Mouse (Mus musculus) ES-Bruce4 (cell line): Measurements from ENCODE around the gene Dram1. TPM values are rescaled to one million over a fixed set of nuclear protein-coding genes. Genes with fewer than 3 reads are reported as not detected.

Source experiments
- H3K27ac ChIP-seq: 2 replicates; pipeline ENCODE4 v1.5.1; 2012; ENCODE audit warnings: low read length, inconsistent platforms; ENCODE audit not compliant: insufficient read depth
- H3K27me3 ChIP-seq: 2 replicates; pipeline ENCODE4 v1.6.1; 2012; ENCODE audit warnings: mild to moderate bottlenecking, low read length, inconsistent platforms; ENCODE audit not compliant: control insufficient read depth, poor library complexity, insufficient read depth, severe bottlenecking
- H3K36me3 ChIP-seq: 2 replicates; pipeline ENCODE4 v1.6.1; 2012; ENCODE audit warnings: inconsistent platforms, mild to moderate bottlenecking, low read length, moderate library complexity; ENCODE audit not compliant: control insufficient read depth, poor library complexity, insufficient read depth, severe bottlenecking
- H3K4me1 ChIP-seq: one replicate; pipeline ENCODE4 v1.8.1; 2011; ENCODE audit warnings: low read length; ENCODE audit not compliant: control insufficient read depth, insufficient read depth
- H3K4me3 ChIP-seq: 2 replicates; pipeline ENCODE4 v1.5.1; 2011; ENCODE audit warnings: low read depth, mild to moderate bottlenecking, low read length
- H3K9ac ChIP-seq: 2 replicates; pipeline ENCODE4 v1.6.1; 2012; ENCODE audit warnings: low read depth, mild to moderate bottlenecking, inconsistent platforms; ENCODE audit not compliant: poor library complexity, severe bottlenecking
- H3K9me3 ChIP-seq: replicated peaks from 2 replicates; pipeline ENCODE4 v1.6.1; 2012; ENCODE audit warnings: mild to moderate bottlenecking, low read length, inconsistent platforms; ENCODE audit not compliant: control insufficient read depth, poor library complexity, insufficient read depth, severe bottlenecking
- CTCF ChIP-seq: IDR thresholded peaks from one replicate; pipeline ENCODE4 v1.8.1; 2011; ENCODE audit warnings: low read depth, low read length
- EP300 ChIP-seq: IDR thresholded peaks from 2 replicates; pipeline ENCODE4 v1.6.1; 2011; ENCODE audit warnings: low read depth, low read length; ENCODE audit not compliant: insufficient read depth
- POLR2A ChIP-seq: IDR thresholded peaks from one replicate; pipeline ENCODE4 v1.8.1; 2011; ENCODE audit warnings: low read length; ENCODE audit not compliant: insufficient read depth
- polyA plus RNA-seq: library from polyadenylated mRNA; stranded (reverse); fragments of >200 nt; gene quantifications from 2 replicates; pipeline ENCODE4 v1.2.4, GENCODE M21; 2011; ENCODE audit warnings: low read depth; ENCODE audit not compliant: missing spikeins, insufficient read depth, insufficient read length

The Dram1 gene
- polyA plus RNA-seq: 0.57 and 0.72 TPM in 2 replicates

DNA sequence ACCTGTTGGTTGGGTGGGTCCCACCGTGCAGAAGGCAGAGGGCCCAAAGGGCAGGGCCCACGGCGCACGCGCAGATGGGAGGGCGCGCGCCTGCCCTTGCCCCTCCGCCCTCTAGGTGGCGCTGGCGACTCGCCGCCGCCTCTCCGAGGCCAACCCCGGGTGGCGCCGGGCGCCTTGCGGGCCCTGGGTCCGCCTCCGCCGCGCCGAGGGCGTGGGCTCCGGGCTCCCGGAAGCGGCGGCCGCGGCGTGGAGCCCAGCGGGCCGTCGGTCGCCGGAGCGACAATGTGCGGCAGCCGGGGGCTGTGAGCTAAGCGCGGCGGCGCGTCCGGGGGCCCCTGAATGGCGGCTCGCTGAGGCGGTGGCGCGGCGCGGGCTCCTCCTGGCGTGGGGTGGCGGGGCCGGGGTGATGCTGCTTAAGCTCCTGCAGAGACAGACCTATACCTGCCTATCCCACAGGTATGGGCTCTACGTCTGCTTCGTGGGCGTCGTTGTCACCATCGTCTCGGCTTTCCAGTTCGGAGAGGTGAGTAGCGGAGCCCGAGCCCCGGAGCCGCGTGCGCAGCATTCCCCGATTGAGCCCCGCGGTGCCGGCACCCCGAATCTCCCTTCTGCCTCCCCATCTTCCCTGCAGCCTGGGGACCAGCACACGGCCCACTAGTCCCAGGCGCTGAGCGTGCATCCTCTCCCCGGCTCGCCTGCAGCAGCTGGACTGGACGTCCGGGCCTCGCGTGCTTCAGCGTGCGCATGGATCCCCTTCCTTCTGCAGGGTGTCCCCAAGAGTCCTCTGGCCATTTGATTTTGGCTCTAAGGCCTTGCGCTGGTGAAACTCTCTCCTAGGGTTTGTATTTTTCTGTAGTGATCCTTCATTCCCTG lies at the start of gene Dram1, which contains the start of gene Gnptab:
TSS of gene Dram1 (minus strand) at position 68 of the 873 bp plus-strand sequence.
TSS of gene Gnptab (plus strand) at position 120 of the 873 bp plus-strand sequence.
- Histone ChIP-seq H3K27me3 (no peaks in the 10 kb centered on the region), H3K27ac (no peak within 1 kb of the TSS), H3K4me3 (peak within 1 kb of the TSS; percentile 77), H3K9me3 (no peaks in the 10 kb centered on the region), H3K36me3 (no peaks in the 10 kb centered on the region), H3K9ac (peak within 1 kb of the TSS; percentile 72), H3K4me1 (peaks cover 2% of the 10 kb centered on the region)
- TF ChIP-seq POLR2A (no peak), CTCF (peak; percentile 71)

DNA sequence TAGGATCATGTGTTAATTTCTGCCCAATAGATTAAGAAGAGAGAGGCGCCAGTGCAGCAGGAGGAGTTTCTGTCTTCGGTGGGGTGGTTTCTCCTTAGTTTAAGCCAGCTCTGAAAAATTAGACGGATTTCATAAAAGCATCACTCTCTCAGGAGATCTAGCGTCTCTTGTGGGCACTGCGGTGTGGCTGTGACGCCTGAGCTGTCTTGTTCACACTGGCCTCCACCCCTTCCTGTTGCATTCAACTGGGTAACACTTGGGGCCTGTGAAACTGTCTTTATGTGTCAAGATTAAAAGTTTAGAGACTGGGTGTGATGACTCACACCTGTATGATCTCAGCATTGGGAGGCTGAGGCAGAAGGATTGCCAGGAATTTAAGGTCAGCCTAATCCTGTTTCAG lies 49.1 kb upstream of the Dram1 start:
- Histone ChIP-seq H3K9ac (no peak overlapping the region), H3K4me1 (no peaks in the 10 kb centered on the region), H3K4me3 (no peak overlapping the region), H3K36me3 (peaks cover 8% of the 10 kb centered on the region), H3K27ac (no peak overlapping the region), H3K27me3 (no peaks in the 10 kb centered on the region), H3K9me3 (no peaks in the 10 kb centered on the region)
- TF ChIP-seq POLR2A (no peak), CTCF (no peak), EP300 (no peak)

DNA sequence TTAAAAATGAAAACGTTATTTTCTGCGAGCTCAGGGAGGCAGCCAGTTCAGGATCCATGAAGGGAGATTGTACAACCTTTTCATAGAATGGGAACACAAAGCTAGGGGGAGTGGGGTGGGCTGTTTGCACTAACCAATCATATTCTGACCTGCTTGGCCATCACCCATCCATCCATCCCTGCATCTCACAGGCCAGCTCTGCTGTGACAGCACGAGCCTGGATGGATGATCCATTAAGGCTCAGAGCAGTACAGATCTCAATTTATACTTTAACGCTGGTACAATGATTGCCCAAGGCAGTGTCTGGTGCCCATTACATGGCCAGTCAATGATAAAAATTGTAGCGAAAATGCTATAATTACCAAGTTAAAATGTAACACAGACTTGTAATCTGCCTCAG lies 48.0 kb upstream of the Dram1 start:
- Histone ChIP-seq H3K27ac (no peak overlapping the region), H3K9ac (no peak overlapping the region), H3K4me3 (no peak overlapping the region), H3K4me1 (no peaks in the 10 kb centered on the region), H3K9me3 (no peaks in the 10 kb centered on the region), H3K36me3 (peaks cover 8% of the 10 kb centered on the region), H3K27me3 (no peaks in the 10 kb centered on the region)
- TF ChIP-seq CTCF (no peak), EP300 (no peak), POLR2A (no peak)

DNA sequence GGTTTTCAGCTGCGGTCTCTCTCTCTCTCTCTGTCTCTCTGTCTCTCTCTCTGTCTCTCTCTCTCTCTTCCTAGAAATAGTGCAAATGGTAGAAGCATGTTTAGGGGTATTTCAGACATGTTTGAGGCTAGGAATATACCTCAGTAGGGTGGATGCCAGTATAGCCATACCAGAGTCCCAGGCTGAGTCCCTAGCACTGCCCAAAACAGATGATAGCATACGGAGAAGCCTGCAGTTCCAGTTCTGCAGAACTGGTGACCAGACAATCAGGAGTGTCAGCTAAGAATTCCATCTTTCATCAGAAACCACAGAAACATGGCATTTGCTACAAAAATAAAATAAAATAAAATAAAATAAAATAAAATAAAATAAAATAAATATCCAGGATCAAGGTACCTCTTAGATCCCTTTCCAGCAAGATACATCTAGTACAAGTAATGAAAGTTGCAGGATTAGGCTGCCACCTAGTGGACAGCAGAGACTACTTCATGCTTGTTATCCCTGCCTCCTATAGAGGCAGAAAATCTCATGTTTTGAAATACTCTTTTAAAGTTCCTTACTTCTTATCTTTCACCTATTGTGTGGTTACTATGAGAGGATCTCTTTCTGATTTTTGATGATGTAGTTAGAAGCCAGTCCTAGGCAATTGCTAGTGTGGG lies 47.4 kb upstream of the Dram1 start:
- no peaks in the 10 kb centered on the region for H3K27me3 ChIP-seq
- no peak for TF ChIP-seq EP300
- no peak for TF ChIP-seq CTCF
- no peak for TF ChIP-seq POLR2A
- H3K4me1 ChIP-seq: no peaks in the 10 kb centered on the region
- no peak overlapping the region for H3K27ac ChIP-seq
- H3K9me3 ChIP-seq: no peaks in the 10 kb centered on the region
- peaks cover 6% of the 10 kb centered on the region for H3K36me3 ChIP-seq
- H3K9ac ChIP-seq: no peak overlapping the region
- H3K4me3 ChIP-seq: no peak overlapping the region

DNA sequence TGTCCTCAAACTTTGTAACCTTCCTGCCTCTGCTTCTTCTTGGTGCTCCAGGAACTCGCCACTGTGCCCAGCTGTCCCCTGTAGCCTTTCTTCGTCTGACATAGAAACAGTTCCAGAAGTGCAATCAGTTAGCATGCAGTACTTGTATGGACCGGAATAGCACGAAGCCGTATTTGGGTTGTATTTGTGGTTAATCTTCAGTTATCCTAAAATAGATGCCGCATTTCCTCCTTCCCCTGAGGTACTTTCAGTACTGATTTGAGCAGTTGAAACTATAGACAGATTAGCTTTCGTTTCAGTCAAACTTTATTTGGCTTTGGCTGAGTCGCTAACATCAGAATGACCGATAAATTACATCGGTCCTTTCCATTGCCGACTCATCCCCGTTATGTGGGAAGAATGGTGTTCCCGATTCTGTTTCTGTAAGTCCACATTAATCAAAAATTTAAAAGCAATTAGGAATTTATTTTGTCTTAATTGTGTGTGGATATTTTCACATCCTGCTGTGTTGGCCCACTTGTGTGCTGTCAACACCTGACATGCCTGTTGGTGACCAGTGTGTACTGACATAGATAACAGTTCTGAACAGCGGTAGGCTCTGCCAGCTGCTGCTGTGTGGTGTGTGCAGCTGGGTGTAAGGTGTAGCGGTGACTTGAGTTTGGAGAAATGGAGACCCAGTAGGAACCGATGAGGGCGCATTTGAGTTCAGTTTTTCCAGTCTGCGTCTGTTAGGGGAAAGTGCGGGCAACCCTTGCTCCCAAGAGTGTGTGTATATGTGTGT lies 42.0 kb upstream of the Dram1 start:
- Histone ChIP-seq H3K9me3 (no peaks in the 10 kb centered on the region), H3K4me3 (no peak overlapping the region), H3K36me3 (peaks cover 9% of the 10 kb centered on the region), H3K9ac (no peak overlapping the region), H3K4me1 (no peaks in the 10 kb centered on the region), H3K27me3 (no peaks in the 10 kb centered on the region), H3K27ac (no peak overlapping the region)
- no peak for TF ChIP-seq CTCF
- TF ChIP-seq EP300: no peak
- no peak for TF ChIP-seq POLR2A
